Mouse (Mus musculus): ENCODE results near the gene Ostf1. TPM values are rescaled to one million over a fixed set of nuclear protein-coding genes. Genes with fewer than 3 reads are reported as not detected.

Gene Ostf1
- polyA plus RNA-seq, 1 experiment from 2014 or later, result 65.3 TPM

- H3K9ac ChIP-seq, result no peak overlapping the region
Observed at GRCm38 (mm10) chr19:18581046-18581445, 50.6 kb downstream of the Ostf1 start.

GRCm38 (mm10) chr19:18579012-18579358, 52.6 kb downstream of the Ostf1 start:
- 63% methylated on average over 1 of the region's 1 CpGs for WGBS
- no peak for ATAC-seq (ENCODE audit: low FRiP score, low read depth)
- no peak overlapping the region for H3K4me3 ChIP-seq
- H3K27ac ChIP-seq, result no peak overlapping the region
- H3K27me3 ChIP-seq, result no peaks in the 10 kb centered on the region
- H3K4me2 ChIP-seq (replicated peaks), result no peak overlapping the region
- H3K36me3 ChIP-seq, result no peaks in the 10 kb centered on the region
- H3K9me3 ChIP-seq, result no peaks in the 10 kb centered on the region
- no peak overlapping the region for H3K9ac ChIP-seq
- peaks cover 17% of the 10 kb centered on the region; the same call in 1 of the 2 replicates for H3K4me1 ChIP-seq

More at GRCm38 (mm10) chr19:18581046-18581445, 50.6 kb downstream of the Ostf1 start:
- no peaks in the 10 kb centered on the region for H3K27me3 ChIP-seq
- H3K27ac ChIP-seq, result no peak overlapping the region
- H3K4me1 ChIP-seq, result peaks cover 22% of the 10 kb centered on the region; the same call in 1 of the 2 replicates
- H3K36me3 ChIP-seq, result peaks cover 6% of the 10 kb centered on the region; the same call in 1 of the 2 replicates
- no peaks in the 10 kb centered on the region for H3K9me3 ChIP-seq
- no peak for ATAC-seq (ENCODE audit: low FRiP score, low read depth)
- H3K4me3 ChIP-seq, result no peak overlapping the region
- H3K4me2 ChIP-seq (replicated peaks), result no peak overlapping the region
- WGBS, result 91% methylated on average over 16 of the region's 16 CpGs

DNA sequence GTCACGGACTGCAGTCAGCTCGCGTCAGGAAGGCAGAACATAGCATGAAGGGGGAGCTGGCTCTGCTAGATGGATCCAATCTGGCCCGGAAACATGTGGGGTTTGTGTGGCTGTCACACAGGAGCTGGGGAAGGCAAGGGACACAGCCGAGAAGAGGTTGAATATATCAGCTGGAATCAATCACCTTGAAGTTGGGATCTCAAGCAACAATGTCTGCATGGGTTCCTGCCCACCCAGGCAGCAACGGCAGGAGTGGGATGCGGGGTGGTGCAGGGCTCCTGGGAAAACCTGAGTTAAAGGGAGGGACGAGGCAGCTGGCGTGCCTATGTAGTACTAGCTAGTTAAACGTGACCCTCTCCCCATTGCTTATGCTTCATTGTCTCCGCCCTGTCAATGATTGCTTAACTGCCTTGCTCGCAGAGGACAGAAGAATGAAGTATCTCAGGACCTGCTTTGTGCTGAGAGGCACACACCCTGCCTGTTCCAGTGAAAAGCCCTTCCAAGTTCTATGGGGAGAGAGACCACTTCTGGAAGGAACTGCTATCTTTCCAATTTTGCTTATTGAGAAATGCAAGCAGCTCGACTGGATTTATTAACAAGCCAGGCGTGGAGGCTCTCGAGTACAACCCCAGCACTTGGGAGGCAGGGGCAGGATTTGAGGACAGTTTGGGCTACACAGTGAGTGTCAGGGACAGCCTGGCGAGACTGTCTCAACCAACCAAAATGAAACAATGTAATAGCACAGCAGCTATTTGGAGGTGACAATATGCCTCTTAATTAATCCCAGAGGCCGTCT, 53.2 kb downstream of the Ostf1 start:
- Histone ChIP-seq H3K9me3 (no peaks in the 10 kb centered on the region), H3K36me3 (no peaks in the 10 kb centered on the region), H3K4me3 (no peak overlapping the region), H3K4me1 (peaks cover 17% of the 10 kb centered on the region; the same call in 1 of the 2 replicates), H3K27me3 (no peaks in the 10 kb centered on the region), H3K9ac (no peak overlapping the region), H3K27ac (no peak overlapping the region), H3K4me2 (replicated peaks) (peak overlapping the region; percentile 44)
- ATAC-seq (ENCODE audit: low FRiP score, low read depth), result peak; percentile 19; the same call in 1 of the 2 replicates
- 25% methylated on average over 17 of the region's 17 CpGs for WGBS

DNA sequence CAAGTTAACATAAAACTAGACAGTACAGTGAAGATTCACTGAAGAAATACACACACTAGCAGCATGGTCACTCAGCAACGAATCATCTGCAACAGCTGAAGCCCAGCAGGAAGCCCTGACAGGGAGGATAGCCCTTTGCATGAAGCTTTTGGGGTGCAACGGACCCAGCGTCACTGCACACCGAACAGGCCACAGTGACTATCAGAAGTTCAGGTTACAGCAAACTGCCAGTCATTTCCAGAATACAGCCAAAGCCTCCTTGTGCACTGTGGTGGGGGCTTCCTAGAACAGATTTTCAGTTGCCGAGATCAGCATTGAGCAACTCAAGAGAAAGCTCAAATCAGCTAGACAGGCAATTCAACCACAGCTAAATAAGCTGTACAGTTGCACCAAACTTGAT, 54.3 kb downstream of the Ostf1 start:
- Histone ChIP-seq H3K27ac (no peak overlapping the region), H3K4me3 (no peak overlapping the region), H3K9ac (no peak overlapping the region), H3K9me3 (no peaks in the 10 kb centered on the region), H3K36me3 (no peaks in the 10 kb centered on the region), H3K4me2 (replicated peaks) (no peak overlapping the region), H3K4me1 (peaks cover 17% of the 10 kb centered on the region; the same call in 1 of the 2 replicates), H3K27me3 (no peaks in the 10 kb centered on the region)
- ATAC-seq (ENCODE audit: low FRiP score, low read depth), result no peak
- WGBS, result 71% methylated on average over 5 of the region's 5 CpGs

DNA sequence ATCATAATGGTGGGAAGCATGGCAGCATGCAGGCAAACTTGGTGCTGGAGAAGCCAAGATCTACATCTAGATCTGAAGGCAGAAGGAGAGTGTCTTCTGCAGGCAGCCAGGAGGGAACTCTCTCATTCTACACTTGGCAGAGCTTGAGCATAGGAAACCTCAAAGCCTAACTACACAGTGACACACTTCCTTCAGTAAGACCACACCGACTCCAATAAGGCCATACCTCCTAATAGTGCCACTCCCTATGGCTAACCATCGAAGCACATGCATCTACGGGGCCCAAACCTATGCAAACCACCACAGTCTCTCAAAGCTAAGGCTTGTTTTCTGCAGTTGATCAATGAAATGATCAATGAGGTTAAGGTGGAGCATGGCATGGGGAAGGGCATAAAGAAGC, 55.7 kb downstream of the Ostf1 start:
- WGBS, result 87% methylated on average over 3 of the region's 3 CpGs
- no peaks in the 10 kb centered on the region for H3K27me3 ChIP-seq

DNA sequence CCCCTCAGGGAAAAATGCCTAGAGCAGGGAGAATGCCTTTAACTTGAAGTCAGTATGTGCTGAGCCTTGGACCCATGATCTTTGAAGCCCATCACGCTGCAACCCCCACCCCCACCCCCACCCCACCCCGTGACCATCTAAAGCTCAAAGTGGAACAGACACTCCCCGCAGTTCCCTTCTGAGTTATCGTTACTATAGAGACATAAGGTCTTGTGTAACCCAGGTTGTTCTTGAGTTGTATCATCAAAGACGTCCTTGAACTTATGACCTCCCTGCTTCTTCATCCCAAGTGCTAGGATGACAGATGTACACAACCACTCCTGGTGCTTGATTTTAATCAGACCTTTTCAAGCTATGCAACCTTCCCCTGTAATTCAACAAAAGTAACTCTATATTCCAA, 57.7 kb downstream of the Ostf1 start:
- no peak for ATAC-seq (ENCODE audit: low FRiP score, low read depth)
- no peak overlapping the region for H3K9ac ChIP-seq
- H3K27ac ChIP-seq, result no peak overlapping the region
- no peak overlapping the region for H3K4me2 ChIP-seq (replicated peaks)
- no peaks in the 10 kb centered on the region for H3K9me3 ChIP-seq
- 80% methylated on average over 5 of the region's 5 CpGs for WGBS
- H3K27me3 ChIP-seq, result no peaks in the 10 kb centered on the region
- H3K4me1 ChIP-seq, result peaks cover 16% of the 10 kb centered on the region; the same call in 1 of the 2 replicates
- H3K36me3 ChIP-seq, result no peaks in the 10 kb centered on the region
- H3K4me3 ChIP-seq, result no peak overlapping the region

More for the DNA sequence above, 55.7 kb downstream of the Ostf1 start:
- Histone ChIP-seq H3K36me3 (no peaks in the 10 kb centered on the region), H3K9ac (no peak overlapping the region), H3K9me3 (no peaks in the 10 kb centered on the region), H3K27ac (no peak overlapping the region), H3K4me2 (replicated peaks) (no peak overlapping the region), H3K4me1 (peaks cover 17% of the 10 kb centered on the region; the same call in 1 of the 2 replicates), H3K4me3 (no peak overlapping the region)
- ATAC-seq (ENCODE audit: low FRiP score, low read depth), result no peak

DNA sequence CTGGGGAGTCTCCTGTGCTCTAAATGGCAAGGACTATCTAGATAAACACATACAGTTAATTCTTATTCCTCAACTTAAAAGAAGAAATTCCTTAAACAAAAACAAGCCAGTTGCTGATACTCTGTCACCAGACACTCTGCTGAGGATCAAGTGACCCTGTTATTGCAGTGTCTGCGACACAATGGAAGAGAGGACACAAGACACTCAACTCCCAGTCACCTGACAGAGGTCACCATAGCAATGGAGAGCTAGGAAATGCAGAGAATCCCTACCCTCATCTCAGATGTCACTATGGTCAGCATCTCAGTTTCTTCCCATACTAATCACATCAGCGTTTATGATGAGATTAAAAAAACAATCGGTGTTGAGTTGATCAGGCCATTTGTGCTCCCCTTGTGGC, 58.2 kb downstream of the Ostf1 start:
- no peak overlapping the region for H3K4me3 ChIP-seq
- H3K9me3 ChIP-seq, result no peaks in the 10 kb centered on the region
- H3K9ac ChIP-seq, result no peak overlapping the region
- no peak overlapping the region for H3K4me2 ChIP-seq (replicated peaks)
- 76% methylated on average over 3 of the region's 3 CpGs for WGBS
- peaks cover 11% of the 10 kb centered on the region; the same call in 1 of the 2 replicates for H3K4me1 ChIP-seq
- no peak for ATAC-seq (ENCODE audit: low FRiP score, low read depth)
- H3K27me3 ChIP-seq, result no peaks in the 10 kb centered on the region
- H3K27ac ChIP-seq, result no peak overlapping the region
- no peaks in the 10 kb centered on the region for H3K36me3 ChIP-seq

DNA sequence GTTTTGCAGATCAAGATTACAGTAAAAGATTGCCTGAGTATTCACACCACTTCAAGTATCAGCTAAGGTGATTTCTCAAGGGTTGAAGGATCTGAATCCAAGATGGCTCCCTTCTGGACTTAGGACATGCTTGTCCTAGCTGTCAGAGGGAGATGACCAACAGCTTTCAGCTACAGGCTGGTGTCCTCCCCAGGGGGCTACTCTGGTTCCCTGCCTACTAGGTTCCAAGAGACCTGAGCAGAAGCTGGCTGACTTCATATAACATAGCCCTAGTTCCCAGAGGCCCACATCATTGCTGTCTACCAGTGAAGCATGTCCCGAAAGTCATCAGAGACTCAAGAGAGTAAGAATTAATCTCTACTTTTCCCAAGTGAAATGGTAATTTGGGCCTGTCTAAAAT, 62.1 kb downstream of the Ostf1 start:
- Histone ChIP-seq H3K4me2 (replicated peaks) (no peak overlapping the region), H3K4me3 (no peak overlapping the region), H3K27me3 (no peaks in the 10 kb centered on the region), H3K4me1 (no peaks in the 10 kb centered on the region), H3K27ac (no peak overlapping the region), H3K9me3 (no peaks in the 10 kb centered on the region), H3K9ac (no peak overlapping the region), H3K36me3 (no peaks in the 10 kb centered on the region)
- 86% methylated on average over 1 of the region's 1 CpGs for WGBS
- ATAC-seq (ENCODE audit: low FRiP score, low read depth), result no peak

DNA sequence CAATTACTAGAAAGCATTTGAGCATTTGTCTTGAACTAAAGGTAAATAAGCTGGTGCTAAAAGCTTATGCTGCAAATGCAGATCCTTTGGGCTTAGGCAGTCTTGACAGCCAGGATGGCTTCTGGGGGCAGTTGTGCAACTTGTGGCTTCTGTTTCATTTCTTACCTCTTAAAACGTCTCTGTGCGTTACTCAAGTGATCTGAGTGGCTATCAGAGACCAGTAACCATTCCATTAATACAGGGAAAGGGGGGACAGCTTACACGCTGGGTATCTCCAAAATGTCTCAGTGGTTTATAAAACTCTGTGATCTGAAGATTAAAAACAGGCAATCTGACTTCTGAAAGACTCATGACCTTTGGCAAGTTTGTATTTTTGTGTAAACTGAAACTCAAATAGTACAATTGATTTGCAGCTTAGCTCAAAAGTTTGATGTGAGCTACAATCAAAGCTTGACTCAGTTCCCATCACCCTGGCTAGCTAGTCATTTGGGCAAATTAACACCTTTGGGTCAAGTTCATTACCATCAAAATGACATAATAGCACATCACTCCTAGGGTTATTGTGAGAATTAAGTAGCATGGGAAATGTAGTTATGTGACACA, 62.7 kb downstream of the Ostf1 start:
- Histone ChIP-seq H3K9ac (no peak overlapping the region), H3K36me3 (no peaks in the 10 kb centered on the region), H3K4me1 (no peaks in the 10 kb centered on the region), H3K27ac (no peak overlapping the region), H3K27me3 (no peaks in the 10 kb centered on the region), H3K9me3 (no peaks in the 10 kb centered on the region), H3K4me3 (no peak overlapping the region), H3K4me2 (replicated peaks) (no peak overlapping the region)
- 66% methylated on average over 3 of the region's 3 CpGs for WGBS
- no peak for ATAC-seq (ENCODE audit: low FRiP score, low read depth)

GRCm38 (mm10) chr19:18567936-18568827, 63.4 kb downstream of the Ostf1 start:
- H3K27ac ChIP-seq, result no peak overlapping the region
- ATAC-seq (ENCODE audit: low FRiP score, low read depth), result no peak
- H3K9ac ChIP-seq, result no peak overlapping the region
- H3K4me3 ChIP-seq, result no peak overlapping the region
- H3K9me3 ChIP-seq, result no peaks in the 10 kb centered on the region
- 87% methylated on average over 12 of the region's 12 CpGs for WGBS
- no peaks in the 10 kb centered on the region for H3K27me3 ChIP-seq
- H3K36me3 ChIP-seq, result no peaks in the 10 kb centered on the region
- H3K4me2 ChIP-seq (replicated peaks), result no peak overlapping the region
- no peaks in the 10 kb centered on the region for H3K4me1 ChIP-seq

- Histone ChIP-seq H3K27me3 (no peaks in the 10 kb centered on the region), H3K9me3 (no peaks in the 10 kb centered on the region), H3K9ac (no peak overlapping the region), H3K4me2 (replicated peaks) (no peak overlapping the region), H3K27ac (no peak overlapping the region), H3K4me1 (no peaks in the 10 kb centered on the region), H3K36me3 (no peaks in the 10 kb centered on the region), H3K4me3 (no peak overlapping the region)
- ATAC-seq (ENCODE audit: low FRiP score, low read depth), result no peak
- WGBS, result 92% methylated on average over 10 of the region's 11 CpGs
Observed at GRCm38 (mm10) chr19:18567501-18567900, 64.1 kb downstream of the Ostf1 start.

DNA sequence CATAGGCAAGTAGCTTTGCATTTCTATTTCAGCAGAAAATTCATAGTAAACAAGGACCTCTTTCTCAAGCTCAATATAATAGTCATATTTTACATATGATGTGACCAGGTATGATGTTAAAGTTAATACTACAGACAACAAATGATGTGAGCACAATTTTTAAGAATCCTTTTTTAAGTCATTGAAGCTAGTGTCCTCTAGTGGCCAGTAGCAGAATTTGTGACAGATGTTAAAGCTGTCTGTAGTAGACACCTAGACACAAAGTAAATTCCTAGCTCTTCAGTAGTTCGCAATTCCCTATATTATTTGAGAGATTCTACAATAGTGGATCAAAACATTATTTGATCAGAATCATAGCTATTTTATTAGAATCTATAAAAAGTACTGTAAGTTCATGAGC, 73.9 kb downstream of the Ostf1 start:
- H3K4me1 ChIP-seq, result no peaks in the 10 kb centered on the region
- no peak for ATAC-seq (ENCODE audit: low FRiP score, low read depth)
- no peak overlapping the region for H3K9ac ChIP-seq

More for the DNA sequence above, 73.9 kb downstream of the Ostf1 start:
- H3K27ac ChIP-seq, result no peak overlapping the region
- H3K36me3 ChIP-seq, result no peaks in the 10 kb centered on the region
- no peak overlapping the region for H3K4me3 ChIP-seq
- H3K4me2 ChIP-seq (replicated peaks), result no peak overlapping the region
- H3K27me3 ChIP-seq, result no peaks in the 10 kb centered on the region
- 82% methylated on average over 1 of the region's 1 CpGs for WGBS
- H3K9me3 ChIP-seq, result no peaks in the 10 kb centered on the region
